Mouse (Mus musculus) CH12.LX (cell line): ENCODE data around the gene Pabpn1l. TPM values are rescaled to one million over a fixed set of nuclear protein-coding genes. Genes with fewer than 3 reads are reported as not detected.

Experiments used
- DNase-seq: peaks from one replicate; pipeline ENCODE4 v3.0.0-alpha.2; 2013; ENCODE audit errors: extremely low read depth
- H3K27ac ChIP-seq: 2 replicates; pipeline ENCODE4 v1.5.1; 2012; ENCODE audit warnings: low read depth, mild to moderate bottlenecking, control low read depth, moderate library complexity; ENCODE audit not compliant: insufficient read depth
- H3K27me3 ChIP-seq: replicated peaks from 2 replicates; pipeline ENCODE3; 2012; ENCODE audit warnings: inconsistent platforms
- H3K36me3 ChIP-seq, 2 experiments: replicated peaks in 1 of 2; 2 replicates each; pipeline versions ENCODE3 to v1.6.1; 2012; ENCODE audit warnings: inconsistent platforms in 1 of 2, low read length in 1 of 2, mild to moderate bottlenecking in 1 of 2, mixed read lengths in 1 of 2, moderate library complexity in 1 of 2; ENCODE audit not compliant: control insufficient read depth in 1 of 2, insufficient read depth in 1 of 2
- H3K4me1 ChIP-seq, 2 experiments: 2 replicates each; pipeline ENCODE4 v1.6.1; 2012; ENCODE audit warnings: inconsistent platforms in 1 of 2, moderate library complexity in 1 of 2; ENCODE audit not compliant: insufficient read depth in 2 of 2, control insufficient read depth in 1 of 2
- H3K4me2 ChIP-seq: 2 replicates; pipeline ENCODE4 v1.6.1; 2012; ENCODE audit warnings: low read depth, mild to moderate bottlenecking, control low read depth; ENCODE audit not compliant: poor library complexity, insufficient read depth, severe bottlenecking
- H3K4me3 ChIP-seq, 3 experiments: fragments of 150-350 bp in 1 of 3; sonication (generic) in 1 of 3; replicated peaks in 1 of 3; 2 replicates each; pipeline versions ENCODE3 to v1.5.1; 2011 to 2012; ENCODE audit warnings: low read depth in 2 of 3, low read length in 2 of 3, mild to moderate bottlenecking in 2 of 3, moderate library complexity in 2 of 3, control low read depth in 1 of 3, improper control_type of control experiment in 1 of 3, inconsistent platforms in 1 of 3, mixed read lengths in 1 of 3; ENCODE audit not compliant: poor library complexity in 1 of 3
- H3K79me2 ChIP-seq: replicated peaks from 2 replicates; pipeline ENCODE4 v1.6.1; 2012; ENCODE audit warnings: mild to moderate bottlenecking, moderate library complexity; ENCODE audit not compliant: control insufficient read depth, poor library complexity, insufficient read depth, severe bottlenecking; ENCODE audit errors: extremely low read depth
- H3K9ac ChIP-seq: 2 replicates; pipeline ENCODE4 v1.6.1; 2012; ENCODE audit warnings: low read depth, mild to moderate bottlenecking, control low read depth, moderate library complexity; ENCODE audit not compliant: insufficient read depth
- H3K9me3 ChIP-seq: replicated peaks from 2 replicates; pipeline ENCODE3; 2012; ENCODE audit warnings: low read length, inconsistent platforms, mixed read lengths
- BHLHE40 ChIP-seq: IDR thresholded peaks from 2 replicates; pipeline ENCODE4 v1.6.1; 2011; ENCODE audit warnings: mild to moderate bottlenecking, low read depth, low read length, improper control_type of control experiment
- CHD2 ChIP-seq: IDR thresholded peaks from 2 replicates; pipeline ENCODE4 v1.6.1; 2011; ENCODE audit warnings: low read length, improper control_type of control experiment
- CTCF ChIP-seq, 2 experiments: IDR thresholded peaks in 1 of 2; conservative IDR thresholded peaks in 1 of 2; 2 replicates each; pipeline ENCODE4 v1.5.1; 2011 to 2012; ENCODE audit warnings: low read depth in 2 of 2, low read length in 2 of 2, improper control_type of control experiment in 1 of 2, inconsistent platforms in 1 of 2, mild to moderate bottlenecking in 1 of 2, moderate library complexity in 1 of 2
- EP300 ChIP-seq: IDR thresholded peaks from 2 replicates; pipeline ENCODE4 v1.6.1; 2011; ENCODE audit warnings: low read length, improper control_type of control experiment
- GABPA ChIP-seq: IDR thresholded peaks from 2 replicates; pipeline ENCODE4 v1.6.1; 2012; ENCODE audit warnings: low read depth, low read length, improper control_type of control experiment, inconsistent platforms; ENCODE audit not compliant: insufficient replicate concordance
- HCFC1 ChIP-seq: IDR thresholded peaks from 2 replicates; pipeline ENCODE4 v1.6.1; 2012; ENCODE audit warnings: low read depth, mild to moderate bottlenecking, inconsistent platforms, low read length, improper control_type of control experiment
- JUND ChIP-seq: conservative IDR thresholded peaks from 2 replicates; pipeline ENCODE4 v1.6.1; 2011; ENCODE audit warnings: low read depth, low read length, improper control_type of control experiment
- KAT2A ChIP-seq: IDR thresholded peaks from 2 replicates; pipeline ENCODE4 v1.6.1; 2012; ENCODE audit warnings: low read length, improper control_type of control experiment, inconsistent platforms; ENCODE audit not compliant: insufficient replicate concordance
- MAFK ChIP-seq: IDR thresholded peaks from 2 replicates; pipeline ENCODE4 v1.6.1; 2011; ENCODE audit warnings: low read length, improper control_type of control experiment; ENCODE audit not compliant: insufficient replicate concordance
- MAX ChIP-seq: IDR thresholded peaks from 2 replicates; pipeline ENCODE4 v1.6.1; 2011; ENCODE audit warnings: low read length, improper control_type of control experiment
- MEF2A ChIP-seq: IDR thresholded peaks from 2 replicates; pipeline ENCODE4 v1.6.1; 2014; ENCODE audit warnings: low read depth, mild to moderate bottlenecking, inconsistent platforms, low read length, improper control_type of control experiment, borderline replicate concordance
- MYC ChIP-seq: IDR thresholded peaks from 2 replicates; pipeline ENCODE4 v1.6.1; 2011; ENCODE audit warnings: low read depth, mild to moderate bottlenecking, improper control_type of control experiment, low read length
- POLR2A ChIP-seq: IDR thresholded peaks from 2 replicates; pipeline ENCODE4 v1.6.1; 2011; ENCODE audit warnings: low read depth, mild to moderate bottlenecking, improper control_type of control experiment, low read length
- POLR2AphosphoS2 ChIP-seq: IDR thresholded peaks from 2 replicates; pipeline ENCODE4 v1.6.1; 2011; ENCODE audit warnings: low read depth, low read length, improper control_type of control experiment
- RAD21 ChIP-seq: IDR thresholded peaks from 2 replicates; pipeline ENCODE4 v1.6.1; 2011; ENCODE audit warnings: low read depth, mild to moderate bottlenecking, low read length, improper control_type of control experiment, moderate library complexity
- SIN3A ChIP-seq: IDR thresholded peaks from 2 replicates; pipeline ENCODE4 v1.6.1; 2012; ENCODE audit warnings: low read length, improper control_type of control experiment, inconsistent platforms
- SMC3 ChIP-seq: IDR thresholded peaks from 2 replicates; pipeline ENCODE4 v1.6.1; 2011; ENCODE audit warnings: low read depth, low read length, improper control_type of control experiment
- TBP ChIP-seq: conservative IDR thresholded peaks from 2 replicates; pipeline ENCODE4 v1.6.1; 2011; ENCODE audit warnings: low read depth, low read length, improper control_type of control experiment
- USF2 ChIP-seq: conservative IDR thresholded peaks from 2 replicates; pipeline ENCODE4 v1.6.1; 2011; ENCODE audit warnings: low read depth, low read length, improper control_type of control experiment
- ZC3H11A ChIP-seq: IDR thresholded peaks from 2 replicates; pipeline ENCODE4 v1.6.1; 2012; ENCODE audit warnings: low read depth, mild to moderate bottlenecking, inconsistent platforms, low read length, improper control_type of control experiment
- ZNF384 ChIP-seq: IDR thresholded peaks from 2 replicates; pipeline ENCODE4 v1.6.1; 2012; ENCODE audit warnings: low read depth, low read length, improper control_type of control experiment, inconsistent platforms
- dilution Hi-C: fragments of 300-500 bp; cut with MboI; formaldehyde crosslinking; loops from 2 replicates; pipeline ENCODE4 v1.14.3; 2020; ENCODE audit warnings: low sequenced_read_pairs; ENCODE audit not compliant: extremely low pct_unique_long_range_greater_than_20kb, extremely low pct_ligation_motif_present
- in situ Hi-C: fragments of 300-500 bp; cut with MboI; formaldehyde crosslinking; loops from 3 replicates; pipeline ENCODE4 v1.14.3; 2019; ENCODE audit warnings: low sequenced_read_pairs, low pct_ligation_motif_present, low pct_unique_long_range_greater_than_20kb, mixed read lengths
- polyA plus RNA-seq: library from polyadenylated mRNA; unstranded; fragments of >175 nt; gene quantifications from 2 replicates; pipeline ENCODE4 v1.2.1, GENCODE M21; 2012; ENCODE audit warnings: low read depth; ENCODE audit not compliant: insufficient read length
- total RNA-seq, 2 experiments: library from RNA; depleted of rRNA; stranded (reverse); fragments of 300-350 nt in 1 of 2; fragments of >200 nt in 1 of 2; gene quantifications; 2 replicates each; pipeline ENCODE4 v1.2.3; 2012 to 2014

The Pabpn1l gene
- total and polyA plus RNA-seq, 3 experiments: not detected

DNA sequence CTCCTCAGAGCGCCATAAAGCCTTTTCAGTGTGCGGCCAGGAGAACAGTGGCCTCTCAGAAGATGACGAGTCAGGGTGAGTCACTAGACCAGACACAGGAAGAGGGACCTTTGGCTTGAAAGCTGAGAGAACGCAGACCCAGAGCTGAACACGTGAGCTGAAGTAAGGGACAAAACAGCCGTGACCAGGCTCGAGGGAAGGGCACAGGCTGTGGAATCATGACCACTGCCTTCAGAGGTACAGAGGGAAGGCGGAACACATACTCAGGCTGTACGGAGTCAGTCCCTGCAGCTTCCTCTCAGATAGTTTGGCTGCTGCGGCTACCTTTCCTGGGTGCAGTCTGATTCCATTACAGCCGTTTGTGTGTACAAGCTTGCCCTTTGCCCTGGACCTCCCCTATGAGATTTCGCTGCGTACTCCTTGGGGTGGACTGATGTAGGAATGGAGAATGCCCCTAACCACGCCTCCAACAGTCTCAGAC, 37.1 kb downstream of the Pabpn1l start:
- no peak overlapping the region for H3K27ac ChIP-seq
- H3K4me1 ChIP-seq: peaks cover 0 to 3% of the 10 kb centered on the region in 2 experiments; a peak in 1 of 4 replicates
- H3K4me2 ChIP-seq: no peak overlapping the region
- no peak overlapping the region for H3K4me3 ChIP-seq
- TF ChIP-seq MAX (no peak), KAT2A (no peak), ZC3H11A (no peak), ZNF384 (no peak), MEF2A (no peak), MAFK (no peak), MYC (no peak), GABPA (no peak)
- H3K9me3 ChIP-seq: no peaks in the 10 kb centered on the region
- no peak overlapping the region for H3K9ac ChIP-seq
- in situ Hi-C loops: no loop called here
- no peak for DNase-seq
- no peaks in the 10 kb centered on the region for H3K79me2 ChIP-seq
- dilution Hi-C loops: no loop called here
- H3K36me3 ChIP-seq: peaks cover 17 to 79% of the 10 kb centered on the region in 2 experiments
- no peaks in the 10 kb centered on the region for H3K27me3 ChIP-seq

DNA sequence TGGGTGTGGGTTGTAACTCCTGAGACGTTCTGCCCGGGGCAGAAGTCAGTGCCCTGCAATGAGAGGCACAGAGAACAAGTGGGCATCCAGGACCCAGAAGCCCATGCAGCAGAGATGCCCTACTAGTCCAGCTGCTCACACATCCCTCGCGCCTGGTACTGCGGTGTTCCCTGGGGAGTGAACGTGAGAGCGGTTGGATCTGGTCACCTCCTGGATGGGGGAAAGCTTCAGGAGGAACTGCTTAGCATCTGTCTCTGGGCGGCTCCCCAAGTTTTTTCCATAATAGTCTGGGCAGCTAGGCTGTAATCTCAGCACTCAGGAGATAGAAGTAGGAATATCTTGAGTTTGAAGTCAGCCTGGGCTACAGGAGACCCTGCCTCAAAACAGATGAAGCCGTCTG, 37.6 kb downstream of the Pabpn1l start:
- H3K27me3 ChIP-seq: no peaks in the 10 kb centered on the region
- in situ Hi-C loops: no loop called here
- H3K27ac ChIP-seq: no peak overlapping the region
- dilution Hi-C loops: no loop called here
- H3K9me3 ChIP-seq: no peaks in the 10 kb centered on the region
- H3K79me2 ChIP-seq: no peaks in the 10 kb centered on the region
- H3K9ac ChIP-seq: no peak overlapping the region
- no peak for DNase-seq
- no peak overlapping the region for H3K4me3 ChIP-seq
- peaks cover 14 to 78% of the 10 kb centered on the region in 2 experiments for H3K36me3 ChIP-seq
- peaks cover 0 to 3% of the 10 kb centered on the region in 2 experiments; a peak in 1 of 4 replicates for H3K4me1 ChIP-seq
- TF ChIP-seq MAFK: no peak
- no peak for TF ChIP-seq RAD21
- no peak for TF ChIP-seq CTCF (conservative IDR thresholded peaks at IDR 0.05 in 1 of 2, IDR thresholded peaks at IDR 0.05 in 1 of 2; ENCODE audit: low read depth in 2 of 2, low read length in 2 of 2)
- TF ChIP-seq USF2: no peak
- TF ChIP-seq EP300: no peak
- no peak for TF ChIP-seq SMC3
- no peak for TF ChIP-seq POLR2AphosphoS2
- TF ChIP-seq TBP: no peak
- no peak for TF ChIP-seq SIN3A
- TF ChIP-seq POLR2A: no peak
- no peak for TF ChIP-seq JUND
- no peak for TF ChIP-seq HCFC1
- no peak for TF ChIP-seq ZC3H11A
- no peak for TF ChIP-seq CHD2
- TF ChIP-seq BHLHE40: no peak
- TF ChIP-seq MEF2A: no peak
- TF ChIP-seq, all 38 proteins: peak for 0
- no peak overlapping the region for H3K4me2 ChIP-seq
